Mouse (Mus musculus) right cerebral cortex, postnatal 14 days (tissue): ENCODE measurements at regions not wholly inside any gene's neighbourhood (a gene's known extent, or its start where the extent isn't known, plus 50 kb on each side); places are given as distances from the start of the nearest gene placed in this dataset.

Source experiments
- DNase-seq: peaks from one replicate; pipeline ENCODE4 v3.0.0; 2022

DNA sequence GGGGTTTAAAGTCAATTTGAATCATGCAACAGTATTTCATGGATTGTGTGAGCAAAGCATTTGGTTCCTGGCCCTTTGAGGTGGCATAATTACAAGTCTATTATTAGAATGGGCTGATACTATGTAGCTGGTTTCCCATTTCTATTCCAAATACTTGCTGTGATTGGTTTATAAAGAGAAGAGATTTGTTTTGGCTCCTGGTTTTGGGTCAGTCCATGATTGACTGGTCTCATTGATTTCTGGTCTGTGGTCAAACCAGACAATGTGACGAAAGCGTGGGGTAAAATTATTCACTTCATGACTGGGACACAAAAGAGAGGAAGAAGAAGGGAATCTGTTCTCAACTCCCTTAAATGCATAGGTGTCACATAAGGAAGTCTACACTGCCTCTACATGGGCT lies 147.0 kb upstream of the Dlgap1 start:
- DNase-seq = no peak

DNA sequence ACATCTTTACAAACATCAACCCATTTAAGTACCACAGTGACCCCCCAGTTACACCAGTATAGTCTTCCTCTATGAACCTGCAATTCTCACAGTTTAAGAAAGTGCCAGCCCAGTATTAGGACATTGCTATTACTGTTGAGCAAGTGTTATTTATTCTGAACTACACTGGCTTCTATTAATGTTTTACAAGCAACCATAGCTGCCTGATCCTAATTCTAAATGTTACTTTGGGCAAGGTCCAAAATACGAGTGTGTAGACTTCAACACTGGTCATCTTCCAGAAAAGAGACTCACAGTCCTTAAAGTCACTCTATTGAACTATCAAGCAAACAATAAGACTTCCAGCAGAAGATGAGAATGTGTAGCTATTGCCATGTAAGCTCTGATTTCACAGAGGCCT lies 146.0 kb upstream of the Dlgap1 start:
- DNase-seq = no peak

DNA sequence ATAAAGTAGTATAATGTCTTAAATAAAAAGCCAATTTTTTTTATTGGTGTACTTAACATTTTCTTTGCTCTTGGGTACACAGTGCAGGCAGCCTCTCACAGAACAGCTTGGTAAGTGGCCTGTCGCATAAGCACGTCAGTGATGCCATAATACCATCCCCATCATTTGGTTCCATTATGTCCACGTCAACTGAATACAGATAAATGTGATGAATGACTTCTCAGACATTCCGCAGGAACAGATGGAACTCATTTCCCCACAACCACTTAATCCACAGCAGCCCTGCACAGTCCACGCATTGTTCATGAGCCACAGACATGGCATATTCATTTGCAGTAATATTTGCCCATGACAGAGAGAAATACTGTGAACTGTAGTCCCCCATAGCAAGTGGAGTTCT lies 127.6 kb upstream of the Dlgap1 start:
- DNase-seq = no peak

DNA sequence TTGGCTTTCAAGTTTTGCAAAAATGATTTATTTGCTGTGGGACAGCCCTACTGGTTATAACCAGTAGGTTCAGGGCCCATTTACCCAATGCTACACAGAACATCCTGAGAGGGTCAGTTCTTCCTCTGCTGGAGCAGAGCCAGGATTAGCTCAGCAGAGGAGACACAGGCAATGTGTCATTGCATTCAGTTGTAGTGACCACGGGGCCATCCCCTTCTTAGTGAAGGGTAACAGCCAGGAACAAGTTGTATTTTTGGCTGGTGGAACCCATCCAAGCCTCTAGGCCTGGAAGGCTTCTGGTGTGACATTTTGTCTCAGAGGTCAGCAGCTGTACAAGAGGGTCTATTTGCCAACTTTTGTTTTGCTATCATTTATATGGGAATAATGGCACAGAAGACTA lies 120.6 kb upstream of the Dlgap1 start:
- no peak for DNase-seq

DNA sequence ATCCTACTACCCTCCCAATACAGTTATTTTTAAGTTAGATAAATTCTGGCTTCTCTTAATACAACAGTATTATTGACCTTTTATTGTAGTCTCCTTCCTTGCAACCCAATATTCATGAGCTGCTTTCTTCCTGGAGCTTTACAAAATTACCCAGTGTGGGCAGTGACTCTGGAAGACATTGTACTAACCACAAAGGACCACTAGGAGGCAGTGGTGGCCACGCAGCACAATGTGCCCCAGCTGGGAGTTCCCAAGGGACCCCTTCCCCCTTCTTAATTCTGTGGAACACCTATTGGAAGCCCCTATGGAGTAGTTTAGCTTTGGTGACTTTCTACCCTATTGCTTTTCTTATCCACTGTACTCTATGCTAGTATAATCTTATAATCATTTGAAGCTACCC lies 118.8 kb upstream of the Dlgap1 start:
- DNase-seq = no peak

DNA sequence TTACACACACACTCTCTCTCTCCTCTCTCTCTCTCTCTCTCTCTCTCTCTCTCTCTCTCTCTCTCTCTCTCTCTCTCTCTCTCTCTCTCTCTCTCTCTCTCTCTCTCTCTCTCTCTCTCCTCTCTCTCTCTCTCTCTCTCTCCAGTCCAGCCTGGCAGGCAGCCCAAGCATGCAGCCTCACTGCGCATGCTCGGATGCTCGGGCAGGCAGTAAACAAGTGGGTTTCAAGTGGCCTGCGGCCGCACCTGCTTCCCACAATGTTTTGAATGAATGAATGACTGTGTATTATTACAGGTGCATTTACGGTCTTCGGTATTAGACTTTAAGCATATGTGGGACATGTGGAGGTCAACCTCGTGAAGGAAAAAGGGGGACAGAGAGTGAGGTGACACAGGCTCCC lies 88.9 kb upstream of the Dlgap1 start:
- peak; percentile 38 for DNase-seq

DNA sequence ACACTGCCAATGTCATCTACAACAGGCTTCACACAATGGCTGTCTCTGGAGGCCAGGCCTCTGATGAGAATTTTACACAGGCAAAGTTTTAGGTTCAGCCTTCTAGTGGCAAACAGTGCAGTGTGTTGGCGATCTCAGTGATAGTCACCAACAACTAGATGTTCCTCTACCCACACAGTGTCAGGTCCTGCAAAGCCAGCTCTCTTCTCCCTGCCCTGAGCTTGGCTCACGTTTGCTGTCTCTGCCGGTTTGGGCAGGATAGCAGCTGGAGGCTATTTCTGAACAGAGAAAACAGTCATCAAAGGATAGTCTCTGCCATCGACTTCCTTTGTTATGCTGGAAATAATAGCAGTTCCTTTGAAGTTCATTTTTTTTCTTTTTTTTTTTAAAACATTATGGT lies 74.9 kb upstream of the Dlgap1 start:
- no peak for DNase-seq
